Mouse (Mus musculus) telencephalon, adult 2 months (tissue): Measurements from ENCODE around the gene Dlg5.

ENCODE experiments used
- DNase-seq: peaks from one replicate; pipeline ENCODE4 v3.0.0-alpha.2; 2011; ENCODE audit warnings: low read depth, low spot score

The Dlg5 gene

DNA sequence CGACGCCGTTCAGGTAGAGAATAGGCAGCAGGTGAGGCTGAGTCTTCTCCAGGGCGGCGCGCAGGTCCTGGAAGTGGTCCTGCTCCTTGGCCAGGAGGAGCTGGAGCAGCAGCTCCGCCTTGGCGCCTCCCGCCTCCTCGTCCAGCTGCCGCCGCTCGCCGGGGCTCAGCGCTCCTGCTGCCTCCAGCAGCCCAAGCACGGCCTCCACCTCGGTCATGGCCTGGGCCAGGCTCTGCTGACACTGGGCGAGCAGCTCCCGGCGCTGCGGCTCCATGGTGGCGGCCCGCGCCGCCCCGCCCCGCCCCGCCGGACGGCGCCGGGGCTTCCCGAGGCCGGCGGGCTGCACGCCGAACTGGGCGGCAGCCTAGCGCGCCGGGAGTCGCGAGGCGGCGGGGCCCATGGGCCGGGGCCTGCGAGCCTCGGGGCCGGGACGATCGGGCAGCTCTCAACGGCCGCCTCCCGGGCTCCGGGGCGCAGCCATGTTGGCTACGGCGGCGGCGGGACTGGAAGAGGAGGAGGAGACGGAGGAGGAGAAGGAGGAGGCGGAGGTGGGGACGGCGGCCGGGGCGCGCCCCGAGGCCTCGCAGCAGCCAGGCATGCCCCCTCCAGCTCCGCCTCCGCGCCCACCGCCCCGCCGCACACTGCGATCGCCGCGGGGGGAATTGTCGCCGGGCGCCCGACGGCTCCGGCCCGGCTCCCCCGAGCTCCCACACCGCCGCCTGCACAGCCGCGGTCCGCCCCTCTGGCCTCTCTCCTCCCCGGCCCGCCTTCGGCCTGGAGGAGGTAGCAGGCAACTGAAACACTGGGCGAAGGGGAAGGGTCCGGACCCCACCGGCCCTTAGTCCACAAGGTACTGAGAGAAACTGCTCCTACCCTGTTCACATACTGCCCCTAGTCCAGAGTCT lies at the start of gene Dlg5:
TSS of gene Dlg5 (minus strand) at position 744 of the 905 bp plus-strand sequence.
- no peak for DNase-seq

DNA sequence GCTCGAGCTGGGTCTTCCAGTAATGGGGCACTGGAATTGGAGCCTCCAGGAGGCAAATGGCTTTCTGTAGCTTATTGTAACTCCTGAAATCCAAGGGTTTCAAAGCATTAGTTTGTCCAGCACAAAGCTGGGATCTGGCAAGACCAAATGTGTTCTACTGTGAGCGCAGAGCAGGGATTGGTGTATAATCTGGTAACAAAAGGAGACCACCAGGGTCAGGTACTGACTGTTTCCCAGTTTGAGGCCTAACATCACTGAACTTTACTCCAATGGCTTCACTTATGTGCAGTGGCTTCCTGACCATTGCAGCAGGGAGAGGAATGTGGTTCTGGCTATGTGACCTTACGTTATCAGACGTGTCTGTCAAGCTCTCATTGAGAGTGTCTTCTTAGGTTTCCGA lies 47.9 kb upstream of the Dlg5 start:
- no peak for DNase-seq

DNA sequence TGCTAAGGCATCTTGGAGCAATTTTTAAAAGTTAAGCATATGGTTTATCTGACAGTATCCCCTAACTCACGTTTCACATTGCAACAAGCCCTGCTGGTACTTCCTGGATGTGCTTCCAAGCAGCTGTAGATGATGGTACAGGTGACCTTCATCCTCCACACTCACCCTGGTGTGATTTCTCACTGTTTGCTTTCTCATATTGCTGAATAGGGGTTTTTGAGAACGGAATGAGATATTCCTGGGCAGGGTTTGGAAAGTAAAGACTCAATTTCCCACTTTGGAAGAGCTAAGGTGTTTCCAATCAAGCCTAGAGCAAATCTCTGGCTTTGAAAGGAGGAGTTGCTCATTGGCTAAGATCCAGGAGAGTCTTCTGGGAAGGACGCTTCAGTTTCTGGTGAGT lies 47.2 kb upstream of the Dlg5 start, which contains the start of gene E330034G19Rik:
TSS of gene E330034G19Rik (plus strand) at position 301 of the 400 bp plus-strand sequence.
- DNase-seq: no peak

DNA sequence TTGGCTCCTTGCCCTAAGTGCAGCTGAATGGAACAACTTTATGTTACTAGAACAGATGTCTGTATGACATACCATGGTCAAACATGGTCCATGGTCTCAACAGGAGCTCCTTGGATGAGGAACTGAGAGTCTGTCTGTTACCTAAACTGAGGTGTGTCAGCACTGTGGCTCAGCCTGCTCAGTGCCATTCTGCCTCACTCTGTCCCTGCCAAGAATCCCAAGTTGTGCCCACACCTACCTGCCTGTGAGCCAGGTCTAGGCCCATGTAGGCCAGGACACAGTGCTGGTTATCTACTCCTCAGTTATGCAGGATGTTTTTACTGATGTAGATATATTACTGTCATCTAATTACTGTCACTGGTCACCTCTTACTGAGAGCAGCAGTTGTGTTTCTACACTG lies 45.0 kb upstream of the Dlg5 start:
- no peak for DNase-seq

DNA sequence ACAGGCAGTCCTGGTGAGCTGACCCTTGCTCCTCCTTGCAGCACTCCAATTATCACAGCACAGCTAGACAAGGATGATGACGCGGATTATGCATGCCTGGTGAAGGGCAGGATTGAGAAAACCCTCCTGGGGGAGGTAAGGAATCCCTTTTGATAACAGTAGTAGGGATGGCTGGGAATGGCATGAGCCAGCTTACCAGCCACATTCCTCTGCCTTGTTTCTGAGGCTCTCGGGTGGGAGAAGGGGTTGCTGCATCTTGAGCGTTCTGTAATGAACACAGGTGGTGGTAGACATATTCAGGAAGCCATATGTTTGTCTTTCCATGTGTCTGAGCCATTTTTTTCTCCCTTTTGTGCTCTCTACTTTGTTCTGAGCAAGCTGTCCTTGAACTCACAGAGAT lies 40.4 kb upstream of the Dlg5 start:
- DNase-seq: no peak

DNA sequence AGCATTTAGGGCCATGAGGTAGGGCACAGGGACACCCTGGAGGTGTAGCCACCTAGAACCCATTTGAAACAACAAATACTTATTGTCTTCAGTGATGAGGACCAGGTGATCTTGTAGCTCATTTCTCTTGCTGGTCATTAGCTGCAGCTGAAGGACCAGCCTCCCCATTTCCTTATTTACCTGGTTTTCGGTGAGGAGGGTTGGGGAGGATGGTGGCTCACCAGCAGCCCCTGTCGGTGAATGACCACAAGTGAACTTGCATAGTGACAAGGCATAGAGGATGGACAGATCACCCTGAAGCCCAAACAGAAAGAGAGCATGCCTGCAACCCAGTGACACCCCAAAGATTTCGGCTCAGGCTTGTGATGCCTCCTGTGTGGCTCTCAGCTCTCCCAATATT lies 36.6 kb upstream of the Dlg5 start:
- no peak for DNase-seq

DNA sequence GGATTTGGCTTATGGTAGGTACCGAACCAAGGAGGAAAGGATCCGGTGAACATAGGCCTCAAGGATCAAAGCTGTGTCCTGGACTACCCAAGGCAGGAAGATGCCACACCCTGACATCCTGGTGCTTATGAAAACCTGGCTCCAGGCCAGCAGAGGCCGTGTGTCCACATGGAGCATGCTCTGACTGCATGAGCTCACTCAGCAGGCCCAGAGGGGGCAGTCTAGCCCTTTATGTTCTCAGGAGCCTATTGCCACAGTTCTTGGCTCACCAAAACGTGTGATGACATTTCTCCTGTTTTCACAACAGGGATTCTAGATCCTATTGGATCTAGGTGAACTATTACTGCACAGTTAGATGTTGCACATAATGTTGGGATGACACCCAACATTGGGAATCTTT lies 35.6 kb upstream of the Dlg5 start:
- DNase-seq: no peak

DNA sequence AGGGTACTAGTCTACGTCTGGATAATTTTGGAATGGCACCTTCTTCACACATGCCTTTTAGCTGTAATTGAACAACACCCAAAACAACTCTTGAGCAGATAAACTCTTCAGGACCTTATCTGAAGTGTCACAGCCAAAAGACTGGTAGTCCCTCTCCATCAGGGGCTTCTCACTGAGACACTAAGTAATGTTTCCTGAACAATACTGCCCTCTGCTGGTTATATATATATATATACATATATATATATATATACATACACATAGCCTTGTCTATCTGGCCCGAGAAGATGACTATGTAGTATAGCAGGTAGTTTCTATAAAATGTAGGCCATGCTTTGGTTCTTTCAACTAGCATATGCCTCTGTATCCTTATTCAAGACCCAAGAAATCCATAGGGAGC lies 29.8 kb upstream of the Dlg5 start:
- DNase-seq: no peak

DNA sequence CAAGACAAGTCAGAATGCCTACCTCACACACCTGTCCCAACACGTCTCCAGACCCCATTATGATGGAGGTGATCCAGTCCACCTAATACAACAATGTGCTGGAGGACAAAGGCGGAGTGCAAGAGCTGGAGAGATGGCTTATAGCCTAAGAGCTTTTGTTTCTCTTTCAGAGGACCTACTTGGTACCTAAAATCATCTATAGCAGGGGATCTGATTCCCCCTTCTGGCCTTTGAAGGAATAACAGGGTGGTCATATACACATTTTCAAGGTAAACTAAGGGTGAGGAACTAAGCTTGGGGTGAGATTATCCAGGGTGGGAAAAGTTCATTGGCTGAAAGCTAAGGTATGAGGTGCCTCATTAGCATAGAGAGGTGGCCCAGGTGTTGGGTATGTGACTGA lies 27.9 kb upstream of the Dlg5 start:
- no peak for DNase-seq

DNA sequence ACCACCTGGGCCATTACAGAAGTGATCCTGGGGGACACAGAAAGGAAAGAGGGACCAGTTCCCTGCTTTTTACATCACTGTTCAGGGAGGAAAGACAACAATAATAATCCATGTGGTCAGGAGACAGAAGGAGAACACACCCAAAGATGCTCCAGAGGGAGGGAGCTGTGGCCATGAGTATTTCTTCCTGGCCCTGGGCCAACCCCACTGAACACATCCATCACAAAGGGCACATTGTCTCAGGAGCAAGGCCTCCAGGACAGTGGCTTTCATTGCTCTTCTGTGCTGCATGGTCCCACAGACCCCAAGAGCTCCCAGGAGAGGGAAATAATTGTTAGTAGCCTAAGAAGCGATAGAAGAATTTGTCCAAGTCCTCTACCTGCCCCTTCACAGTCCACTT lies 23.9 kb upstream of the Dlg5 start:
- no peak for DNase-seq

DNA sequence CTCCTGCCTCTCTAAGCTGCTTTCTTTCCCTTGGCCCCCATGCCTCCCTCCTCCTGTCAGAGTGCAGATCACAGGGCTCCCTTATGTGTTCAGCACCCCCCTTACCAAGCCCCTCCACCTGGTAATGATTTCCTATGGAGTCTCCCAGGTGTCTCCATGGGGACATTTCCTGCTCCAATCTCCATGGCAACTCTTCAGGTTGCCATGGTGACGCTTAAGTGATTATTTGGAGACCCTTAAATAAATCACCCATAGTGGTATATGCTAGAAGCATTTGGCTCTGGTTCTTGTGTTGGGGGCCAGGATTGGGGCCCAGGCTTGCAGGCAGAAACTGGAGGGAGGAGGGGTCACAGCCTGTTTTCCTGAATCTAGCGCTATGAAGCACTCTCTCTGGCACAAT lies 17.2 kb upstream of the Dlg5 start:
- no peak for DNase-seq

DNA sequence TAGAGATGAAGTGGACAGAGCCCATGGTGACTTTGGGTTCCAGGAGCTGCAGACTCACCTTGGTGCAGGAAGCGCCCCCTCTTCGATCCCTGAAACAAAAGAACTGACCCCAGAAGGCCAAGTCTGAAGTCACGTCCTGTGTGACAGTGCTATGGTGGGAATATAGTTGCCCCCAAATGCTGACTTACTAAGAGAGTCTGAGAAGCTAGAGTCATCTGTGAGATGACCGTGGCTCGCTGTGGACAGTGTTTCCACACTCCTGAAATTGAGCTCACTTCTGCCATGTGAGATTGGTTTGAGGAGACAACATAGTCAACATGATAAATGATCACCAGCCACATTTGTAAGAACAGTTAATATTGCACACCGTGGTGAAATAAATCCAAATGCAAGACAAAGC lies 16.7 kb upstream of the Dlg5 start:
- no peak for DNase-seq

DNA sequence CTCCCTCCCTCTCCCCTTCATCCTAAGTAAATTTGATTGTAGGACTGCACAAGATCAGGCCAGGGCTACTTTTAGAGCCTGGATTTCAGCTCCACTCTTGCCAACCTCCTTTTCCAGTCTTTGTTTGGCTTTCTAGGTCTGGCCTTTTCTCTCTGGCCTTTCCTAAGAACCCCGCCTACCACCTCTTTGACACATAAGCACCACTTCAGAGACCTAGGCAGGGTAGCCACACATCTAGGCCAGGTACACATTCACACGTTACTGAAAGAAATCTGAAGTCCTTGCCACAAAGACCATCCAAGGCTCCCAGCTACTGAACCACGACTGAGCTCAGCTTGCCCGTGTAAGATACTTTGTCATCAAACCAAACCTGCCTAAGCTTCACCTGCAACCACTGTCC lies 14.7 kb upstream of the Dlg5 start:
- no peak for DNase-seq

DNA sequence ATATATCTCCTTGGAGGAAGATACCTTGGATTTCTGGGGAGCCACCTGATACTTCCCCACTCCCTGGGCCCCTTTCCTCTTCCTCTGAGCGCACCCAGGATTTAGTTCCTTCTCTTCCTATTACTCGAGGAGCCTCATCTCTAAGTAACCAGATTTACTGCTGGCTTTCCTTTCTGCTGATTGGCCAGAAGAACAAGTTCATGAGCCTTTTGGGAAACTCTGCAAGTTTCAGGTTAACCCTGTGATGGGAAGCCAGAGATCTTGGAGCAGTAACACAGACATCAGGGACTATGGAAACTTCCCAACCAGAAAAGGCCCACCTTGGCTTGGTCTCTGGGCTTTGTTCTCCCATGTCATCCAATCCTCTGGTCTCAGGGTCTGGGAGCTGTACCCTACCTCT lies 10.2 kb upstream of the Dlg5 start:
- no peak for DNase-seq

DNA sequence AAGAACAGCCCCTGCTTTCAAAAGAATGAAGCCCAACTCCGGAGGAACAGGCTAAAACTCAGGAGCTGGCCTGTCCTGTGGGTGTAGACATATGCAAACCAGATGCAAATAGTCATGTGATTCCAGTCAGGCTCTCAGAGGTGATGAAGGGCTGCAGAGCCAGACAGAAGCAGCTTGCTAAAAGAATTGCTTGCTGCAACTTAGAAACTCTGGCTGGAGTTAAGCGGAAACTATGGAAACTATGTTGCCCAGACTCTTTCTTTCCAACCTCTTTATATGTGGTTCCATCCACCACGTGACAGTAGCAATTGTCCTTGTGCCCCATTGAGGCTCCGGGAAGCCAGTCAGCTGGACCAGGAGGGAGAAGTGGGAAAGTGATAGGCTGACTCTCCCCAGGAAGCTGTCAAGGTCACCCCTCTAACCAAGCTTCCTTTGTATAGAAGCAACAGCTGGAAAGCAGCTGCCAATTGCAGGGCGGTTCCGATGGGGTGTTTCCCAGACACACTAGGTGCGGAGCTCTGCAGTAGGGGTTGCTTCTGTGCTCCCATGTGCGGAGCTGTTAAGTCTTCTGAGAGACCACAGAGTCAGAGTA lies 8.0 kb upstream of the Dlg5 start:
- no peak for DNase-seq

DNA sequence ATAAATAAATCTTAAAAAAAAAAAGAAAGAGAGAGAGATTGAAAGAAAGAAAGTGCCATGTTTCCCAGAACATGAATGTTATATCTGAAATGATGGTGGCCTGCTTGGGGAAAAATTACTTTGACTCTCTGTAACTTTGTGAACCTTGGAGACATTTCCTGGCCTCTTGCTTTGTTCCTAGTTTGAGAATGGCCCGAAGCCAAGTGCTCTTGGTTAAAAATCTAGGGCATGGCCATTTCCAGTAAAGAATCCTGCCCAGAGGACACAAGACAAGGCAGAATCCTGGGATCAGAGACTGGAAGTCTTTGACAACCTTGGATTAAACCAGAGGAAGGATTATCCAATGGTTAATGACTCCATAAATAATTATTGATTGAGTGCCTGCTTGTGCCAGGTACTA lies 5.6 kb upstream of the Dlg5 start:
- no peak for DNase-seq

DNA sequence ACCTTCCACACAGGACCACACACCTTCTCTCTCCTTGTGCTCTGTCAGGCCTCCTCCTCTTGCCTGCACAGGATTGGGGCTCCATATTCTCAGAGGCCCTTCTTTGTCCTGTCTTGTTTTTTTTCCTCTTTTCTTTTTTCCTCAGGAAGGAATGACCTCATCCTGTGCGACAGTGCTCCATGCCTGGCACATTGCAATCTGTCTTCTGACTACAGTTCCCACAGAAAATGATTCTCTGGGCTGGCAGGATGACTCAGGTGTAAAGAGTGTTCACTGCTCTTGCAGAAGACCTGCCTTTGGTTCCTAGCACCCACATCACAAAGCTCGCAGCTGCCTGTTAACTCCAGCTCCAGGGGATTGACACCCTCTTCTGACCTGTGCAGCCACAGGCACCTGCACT lies 4.2 kb upstream of the Dlg5 start:
- DNase-seq: no peak

DNA sequence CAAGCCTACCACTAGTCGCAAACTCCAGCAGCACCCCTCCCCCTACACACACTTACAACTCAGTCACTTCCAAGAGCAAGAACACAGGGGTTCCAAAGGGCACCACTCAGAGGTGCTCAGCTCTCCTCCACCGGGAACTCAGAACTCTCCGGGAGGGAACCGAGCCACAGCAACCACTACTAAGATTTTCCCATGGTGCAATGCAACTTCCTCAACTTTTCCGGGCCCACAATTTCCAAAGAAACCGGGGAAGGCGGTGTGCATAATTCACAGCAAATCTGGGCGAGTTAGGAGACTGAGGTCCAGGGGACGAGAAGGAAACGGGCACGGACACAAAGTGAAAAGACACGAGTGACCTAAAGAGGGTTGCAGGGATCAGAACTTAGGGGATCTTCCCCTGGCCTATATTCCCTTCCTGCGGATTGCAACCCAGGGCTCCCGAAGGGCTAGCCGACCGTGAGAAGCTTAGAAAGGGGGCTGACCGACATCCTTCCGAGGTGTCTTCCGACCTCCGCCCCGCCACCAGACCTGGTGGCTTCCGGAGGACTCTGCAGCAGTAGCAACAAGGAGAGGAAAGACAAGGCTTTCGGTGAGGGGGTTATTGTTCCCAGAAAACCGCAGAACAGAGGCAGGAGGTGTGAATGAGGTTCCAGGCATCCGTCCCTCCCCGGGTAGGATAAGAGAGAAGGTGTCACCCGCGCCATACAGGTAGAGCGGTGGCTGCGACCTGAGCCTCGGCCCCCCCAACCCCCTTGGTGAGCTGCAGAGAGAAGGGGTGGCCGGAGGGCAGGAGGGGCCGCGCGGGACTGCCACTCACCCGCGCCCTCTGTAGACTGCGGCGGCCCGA lies 1.2 kb downstream of the Dlg5 start:
- DNase-seq: no peak

DNA sequence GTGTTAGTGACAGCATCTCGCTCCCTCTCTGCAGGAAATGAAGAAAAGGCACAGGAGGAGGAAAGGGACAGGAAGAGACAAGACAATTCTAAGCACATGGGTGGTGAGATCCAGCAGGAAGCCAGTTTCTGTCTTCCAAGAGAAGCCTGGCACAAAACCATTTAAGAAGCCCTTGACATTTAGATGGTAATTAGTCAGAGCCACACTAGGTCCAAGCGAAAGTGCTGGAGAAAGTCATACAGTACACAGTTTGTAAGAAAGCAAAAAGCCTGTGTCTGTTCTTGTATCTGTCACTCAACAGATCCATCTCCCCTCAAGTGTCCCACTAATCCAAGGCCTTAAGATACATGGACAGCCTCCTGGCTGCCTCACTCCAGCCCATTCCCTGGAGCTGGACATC lies 3.7 kb downstream of the Dlg5 start:
- no peak for DNase-seq

DNA sequence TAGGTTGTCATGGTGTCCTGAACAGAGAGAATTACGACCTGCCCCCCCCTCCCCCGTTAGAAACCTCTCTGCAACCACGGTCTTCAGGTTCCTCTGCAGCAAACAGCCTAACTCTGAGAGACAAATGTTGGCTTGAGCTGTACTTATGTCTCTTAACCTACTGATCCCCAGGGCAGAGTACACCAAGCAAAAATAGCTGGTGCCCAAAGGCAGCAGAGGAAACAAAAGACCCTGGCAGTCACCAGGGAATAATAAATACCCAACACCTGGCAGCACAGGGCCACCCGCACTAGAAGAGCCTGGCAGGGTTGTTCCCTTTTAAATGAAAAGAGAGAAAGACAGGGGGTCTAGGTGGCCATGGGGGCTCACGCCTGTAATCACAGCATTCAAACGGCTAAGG lies 4.9 kb downstream of the Dlg5 start:
- DNase-seq: no peak

DNA sequence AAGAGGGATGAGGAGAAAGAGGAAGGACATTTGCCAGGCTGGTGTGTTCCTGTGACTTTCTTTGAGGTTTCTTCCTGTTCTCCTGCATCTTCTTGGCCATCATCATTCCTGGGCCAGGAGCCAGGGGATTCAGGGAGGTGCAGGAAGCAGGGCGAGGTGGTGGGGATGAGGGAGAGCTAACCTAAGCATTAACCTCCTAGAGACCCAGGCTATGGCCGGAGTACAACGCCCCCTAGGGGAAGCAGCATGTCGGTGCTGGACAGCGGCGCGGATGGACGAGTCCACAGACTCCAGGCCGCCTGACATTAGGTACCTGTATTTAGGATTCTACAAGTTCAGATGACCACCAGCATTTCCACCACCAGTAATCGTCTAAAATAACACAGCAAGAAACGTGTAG lies 6.1 kb downstream of the Dlg5 start:
- no peak for DNase-seq

DNA sequence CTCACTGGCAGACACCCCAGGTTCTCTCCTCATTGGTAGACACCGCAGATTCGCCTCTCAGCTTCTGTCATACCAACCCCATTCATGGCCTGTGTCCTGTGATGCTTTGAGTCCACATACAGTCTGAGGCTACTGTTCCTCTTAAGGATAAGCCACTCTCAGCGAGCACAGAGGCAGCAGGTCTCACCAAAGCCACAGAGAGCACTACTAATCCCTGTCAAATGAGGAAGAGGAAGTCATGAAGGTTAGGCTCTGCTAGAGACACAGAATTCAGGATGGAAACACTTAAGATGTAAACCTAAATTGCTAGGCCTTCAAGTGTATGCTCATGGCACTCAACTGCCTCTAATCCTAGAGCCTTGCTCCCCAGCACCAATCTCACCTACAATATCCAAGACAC lies 9.8 kb downstream of the Dlg5 start:
- no peak for DNase-seq
